Mouse (Mus musculus) embryonic fibroblast, embryonic 13.5 days (primary cell): Measurements from ENCODE around the gene Trip4.

Experiments
- CTCF ChIP-seq: IDR thresholded peaks from 2 replicates; pipeline ENCODE4 v1.5.1; 2011; ENCODE audit warnings: mild to moderate bottlenecking, control low read depth, low read length, moderate library complexity, borderline replicate concordance; ENCODE audit not compliant: insufficient read depth
- POLR2A ChIP-seq: IDR thresholded peaks from 2 replicates; pipeline ENCODE4 v1.6.1; 2011; ENCODE audit warnings: low read depth, mild to moderate bottlenecking, control low read depth, low read length, moderate library complexity

DNA sequence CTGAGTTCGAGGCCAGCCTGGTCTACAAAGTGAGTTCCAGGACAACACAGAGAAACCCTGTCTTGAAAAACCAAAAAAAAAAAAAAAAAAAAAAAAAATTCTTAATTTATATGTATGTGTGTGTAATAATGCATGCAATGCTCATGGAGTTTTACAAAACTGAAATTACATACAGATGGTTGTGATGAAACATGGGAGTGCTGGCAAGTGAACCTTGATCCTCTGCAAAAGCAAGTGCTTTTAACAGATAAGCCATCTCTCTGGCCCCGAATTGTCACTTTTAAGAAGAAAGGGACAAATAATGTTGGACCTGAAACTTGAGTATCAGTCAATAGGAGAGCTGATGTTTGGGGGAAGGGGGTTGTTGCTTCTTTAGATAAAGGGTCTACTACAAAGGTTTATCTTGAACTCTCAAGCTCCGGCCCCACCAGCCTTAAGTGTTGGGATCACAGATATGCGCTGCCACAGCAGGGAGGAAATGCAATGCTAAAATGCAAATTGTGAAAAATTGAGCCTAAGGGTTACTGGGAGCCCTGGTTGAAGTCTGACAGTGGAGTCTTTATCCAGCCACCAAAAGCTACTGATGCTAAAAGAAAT is 122.7 kb downstream of the Trip4 start:
- TF ChIP-seq CTCF: no peak
- no peak for TF ChIP-seq POLR2A
